Mouse (Mus musculus) frontal cortex, adult 2 months (tissue): Measurements from ENCODE around the gene Vmn2r69. TPM values are rescaled to one million over a fixed set of nuclear protein-coding genes. Genes with fewer than 3 reads are reported as not detected.

ENCODE experiments used
- DNase-seq, 2 experiments: peaks; one replicate each; pipeline ENCODE4 v3.0.0; 2022; ENCODE audit warnings: low spot score in 1 of 2; ENCODE audit errors: extremely low spot score in 1 of 2
- polyA plus RNA-seq: library from polyadenylated mRNA; depleted of rRNA; stranded (reverse); fragments of >200 nt; gene quantifications from 2 replicates; pipeline ENCODE4 v1.2.3, GENCODE M21; 2012; rRNA removed

The Vmn2r69 gene
- polyA plus RNA-seq: not detected in 2 replicates

DNA sequence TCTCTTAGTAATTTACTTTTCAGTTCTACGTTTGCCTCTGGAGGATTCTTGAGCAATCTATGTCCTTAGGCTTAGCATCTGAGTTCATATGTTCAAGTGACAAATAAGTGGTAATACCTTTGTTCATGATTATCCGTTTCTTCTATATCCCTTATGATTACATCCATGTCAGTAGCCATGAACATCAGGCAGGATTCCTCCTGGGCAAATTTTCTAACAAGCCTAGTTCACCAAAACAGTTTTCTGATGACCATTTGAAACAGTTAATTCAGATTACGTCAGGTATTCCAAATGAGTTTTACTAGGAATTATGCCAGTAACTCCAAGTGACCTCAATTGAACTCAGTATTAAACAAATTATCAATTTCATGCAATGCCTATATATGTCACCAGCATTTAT, at the start of gene Vmn2r69:
TSS of gene Vmn2r69 (minus strand) at position 101 of the 400 bp plus-strand sequence.
- no peak for DNase-seq

Other genes with a start within 250 kb of the Vmn2r69 start
- gene Vmn2r68, start 178.1 kb downstream of the Vmn2r69 start, polyA plus RNA-seq: not detected in 2 replicates
- gene Vmn2r71, start 147.2 kb upstream of the Vmn2r69 start, polyA plus RNA-seq: not detected in 2 replicates
- gene Vmn2r70, start 153.3 kb upstream of the Vmn2r69 start, polyA plus RNA-seq: not detected in 2 replicates